Mouse (Mus musculus): ENCODE results near the gene Pah.

DNA sequence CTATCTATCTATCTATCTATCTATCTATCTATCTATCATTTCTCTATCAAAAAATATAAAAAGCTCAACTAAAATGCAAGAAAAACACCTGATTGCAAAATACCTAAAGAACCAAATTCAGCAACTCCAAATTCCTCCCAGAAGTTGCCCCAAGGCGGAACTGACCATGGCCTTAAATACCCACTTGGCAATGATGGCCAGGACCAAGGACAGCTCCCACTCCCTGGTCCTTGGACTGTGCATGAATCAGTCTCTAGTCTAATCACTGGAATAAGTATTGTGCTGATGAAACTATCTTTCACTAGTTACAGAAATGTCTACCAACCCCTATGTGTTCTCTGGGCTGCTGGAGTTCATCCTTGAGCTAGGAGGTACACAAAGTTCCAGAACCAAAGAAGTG, 65.1 kb downstream of the Pah start:
- TF ChIP-seq CTCF (IDR thresholded peaks at IDR 0.05; ENCODE audit: control insufficient read depth, insufficient read depth, insufficient replicate concordance, low read depth, low read length) (no peak), POLR2A (IDR thresholded peaks at IDR 0.05; ENCODE audit: control insufficient read depth, low read depth, low read length) (no peak)
